Mouse (Mus musculus): ENCODE measurements around the gene Rad9a.

- TF ChIP-seq EP300 (IDR thresholded peaks at IDR 0.05; ENCODE audit: low read depth) (no peak), CTCF (IDR thresholded peaks at IDR 0.05; ENCODE audit: low read depth) (no peak)
These were observed 17.3 kb upstream of the Rad9a start for GRCm38 (mm10) chr19:4218784-4219183.
